Mouse (Mus musculus): ENCODE results near the gene Clip4. TPM values are rescaled to one million over a fixed set of nuclear protein-coding genes. Genes with fewer than 3 reads are reported as not detected.
A peak's percentile ranks its signal among the peaks of the same experiment; 100 is the strongest.
"Not testable (repeated sequence)": the region's sequence is repeated elsewhere in the genome, so short reads cannot be mapped to it uniquely, and the experiment has no call there.

The Clip4 gene
- 13.0 and 15.8 TPM in 2 replicates for total RNA-seq (2021)
- long read RNA-seq, experiment 1, partial matches to known transcripts, result 0 of 10 reads
- long read RNA-seq, experiment 1, other reads (novel, unspliced or antisense), result 10 of 10 reads
- long read RNA-seq, experiment 2, partial matches to known transcripts, result 0 of 9 reads
- long read RNA-seq, experiment 2, other reads (novel, unspliced or antisense), result 8 of 9 reads

GRCm38 (mm10) chr17:71768173-71768572 is at the start of gene Clip4:
Gene Clip4, plus strand, starts transcription at chr17:71768473.
- DNase-seq, result not testable (repeated sequence)

- DNase-seq, result no peak
These were observed 47.8 kb upstream of the Clip4 start for GRCm38 (mm10) chr17:71720434-71720833.

DNA sequence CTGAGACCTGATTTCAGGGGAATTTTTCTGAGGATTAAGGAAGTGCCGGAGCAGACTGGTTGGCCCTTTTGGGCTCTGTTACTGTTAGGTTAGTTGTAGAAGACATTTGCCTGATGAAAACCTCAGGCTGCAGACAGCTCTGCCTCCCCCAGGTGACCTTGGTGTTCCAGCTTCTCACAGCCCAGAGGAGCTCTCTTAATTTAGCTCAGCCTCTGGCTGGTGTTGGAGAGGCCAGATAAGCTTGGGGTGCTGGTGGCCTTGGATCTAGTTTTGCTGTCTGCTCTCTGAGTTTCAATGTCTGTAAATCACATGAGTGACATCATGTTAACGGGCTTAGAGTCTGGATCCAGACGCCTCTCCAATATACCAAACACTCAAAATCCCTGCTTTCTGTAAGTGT is 47.3 kb upstream of the Clip4 start:
- DNase-seq, result peak; percentile 51

DNA sequence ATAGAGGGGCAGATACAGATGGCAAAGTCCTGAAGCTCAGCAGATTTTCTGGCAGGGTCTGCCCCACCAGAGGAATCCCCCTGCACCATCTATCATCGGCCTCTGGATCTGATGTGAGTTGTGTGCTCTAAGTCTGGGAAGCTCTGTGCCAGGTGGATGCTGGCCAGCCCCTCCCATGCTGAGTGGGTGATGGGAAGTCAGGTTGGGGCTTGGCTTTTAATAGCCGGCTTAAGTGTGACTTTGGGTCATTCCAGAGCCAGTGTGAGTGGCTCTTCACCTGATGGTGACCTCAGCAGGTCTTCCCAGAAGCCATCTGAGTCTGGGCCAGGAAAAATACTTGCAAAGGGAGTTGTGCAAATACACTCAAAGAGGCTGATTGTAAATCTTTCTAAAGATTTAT is 37.6 kb upstream of the Clip4 start:
- DNase-seq, result no peak

GRCm38 (mm10) chr17:71736442-71736841 is 31.8 kb upstream of the Clip4 start:
- DNase-seq, result no peak

DNA sequence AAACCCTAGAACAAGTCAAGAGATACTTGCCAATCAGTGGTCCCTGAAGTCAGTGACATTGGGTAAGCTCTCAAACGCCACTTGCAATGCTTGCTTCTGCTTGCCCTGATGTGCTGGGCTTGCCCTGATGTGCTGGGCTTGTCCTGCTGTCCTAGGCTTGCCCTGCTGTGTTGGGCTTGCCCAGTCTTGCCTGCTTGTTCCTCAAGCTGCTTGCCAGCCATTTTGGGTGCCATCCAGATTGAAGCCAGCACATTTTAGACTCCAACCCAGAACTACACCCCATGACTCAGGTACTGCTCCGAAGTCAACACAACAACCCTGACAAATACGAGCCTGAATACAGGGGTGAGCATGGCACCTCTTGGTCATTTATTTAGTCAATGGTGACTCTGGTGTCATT is 26.1 kb upstream of the Clip4 start:
- no peak for DNase-seq

GRCm38 (mm10) chr17:71742935-71743334 is 25.3 kb upstream of the Clip4 start:
- no peak for DNase-seq

GRCm38 (mm10) chr17:71746114-71746513 is 22.2 kb upstream of the Clip4 start:
- DNase-seq, result no peak

DNA sequence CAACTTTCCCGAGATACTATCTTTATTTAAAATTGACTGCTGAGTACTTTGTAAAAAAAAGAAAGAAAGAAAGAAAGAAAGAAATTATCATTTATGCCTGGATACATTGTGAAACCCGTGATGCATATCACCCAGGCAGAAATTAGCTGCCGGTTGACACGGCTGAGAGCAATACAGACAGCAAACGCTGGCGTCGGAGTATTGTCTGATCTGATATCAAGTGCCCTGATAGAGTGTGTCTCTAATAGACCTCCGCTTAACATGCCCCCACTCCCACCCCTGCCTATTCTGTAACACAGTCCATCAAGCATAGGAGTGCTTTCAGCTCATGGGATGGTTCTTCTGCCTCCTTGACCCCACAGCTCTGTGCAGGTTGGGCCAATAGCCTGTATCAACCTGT is 20.7 kb upstream of the Clip4 start:
- no peak for DNase-seq

GRCm38 (mm10) chr17:71749616-71750168 is 18.6 kb upstream of the Clip4 start:
- DNase-seq, result no peak

DNA sequence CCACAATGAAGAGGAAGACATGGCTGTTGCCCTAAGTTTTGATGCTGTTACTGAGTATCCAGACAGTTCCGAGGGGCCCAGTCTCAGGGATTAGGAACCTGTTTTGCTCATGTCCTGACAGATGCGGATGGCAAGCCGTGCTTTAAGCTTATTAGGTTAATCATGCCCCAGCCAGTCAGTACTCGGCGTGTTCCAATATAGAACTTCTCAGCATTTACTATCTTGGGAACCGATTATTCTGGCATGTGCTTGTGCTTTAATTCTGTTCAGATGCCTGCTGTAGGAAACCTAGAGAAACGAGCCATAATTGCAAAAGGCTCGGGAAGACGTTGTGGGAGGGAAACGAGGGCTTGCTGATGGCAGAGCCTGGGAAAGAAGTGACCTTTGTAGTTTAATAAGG is 15.4 kb upstream of the Clip4 start, which contains the start of gene Pcare:
Pcare (minus strand) TSS at position 64 of the 400 bp plus-strand sequence.
- no peak for DNase-seq

GRCm38 (mm10) chr17:71760536-71760935 is 7.7 kb upstream of the Clip4 start:
- DNase-seq, result no peak

DNA sequence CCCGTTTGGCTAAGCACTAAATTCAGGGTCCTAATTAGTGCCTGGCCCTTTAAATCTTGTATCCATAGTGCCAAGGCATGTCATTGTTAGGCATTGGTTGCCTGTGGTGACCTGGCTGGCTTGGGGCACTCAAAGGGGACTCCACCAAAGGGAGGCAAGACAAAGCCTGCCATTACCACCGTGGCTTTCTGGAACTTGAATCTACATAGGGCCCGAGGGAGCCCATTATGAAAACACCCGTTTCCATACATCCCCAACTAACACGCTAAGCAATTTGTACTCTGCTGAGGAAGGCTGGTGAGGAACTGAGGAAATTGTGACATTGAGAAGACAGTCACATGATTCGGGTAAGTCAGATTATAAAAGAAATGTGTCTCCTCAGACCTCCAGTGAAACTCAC is 1.3 kb downstream of the Clip4 start:
- DNase-seq, result no peak

GRCm38 (mm10) chr17:71770696-71771095 is 2.4 kb downstream of the Clip4 start:
- no peak for DNase-seq

DNA sequence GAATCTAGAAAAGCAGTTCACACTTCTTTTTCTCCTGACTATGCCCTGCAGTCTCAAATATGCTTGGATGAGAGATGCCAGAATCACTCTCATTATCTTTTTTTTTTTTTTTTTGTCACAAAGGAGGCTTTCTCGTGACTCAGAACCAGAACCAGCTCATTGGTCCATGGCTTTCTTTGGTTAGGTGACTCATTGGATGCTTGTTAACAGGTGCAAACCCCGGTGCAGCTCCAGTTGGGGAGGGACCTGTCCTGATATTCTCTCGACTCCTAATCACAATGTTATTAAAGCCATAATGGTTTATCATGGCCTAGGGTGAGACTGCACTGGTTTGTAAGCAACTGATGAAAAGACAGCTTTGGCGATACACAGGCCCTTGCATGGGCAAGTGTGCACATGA is 5.9 kb downstream of the Clip4 start:
- no peak for DNase-seq

- DNase-seq, result no peak
These were observed 7.0 kb downstream of the Clip4 start for GRCm38 (mm10) chr17:71775279-71775678.

GRCm38 (mm10) chr17:71778696-71779095 is 10.4 kb downstream of the Clip4 start:
- no peak for DNase-seq

DNA sequence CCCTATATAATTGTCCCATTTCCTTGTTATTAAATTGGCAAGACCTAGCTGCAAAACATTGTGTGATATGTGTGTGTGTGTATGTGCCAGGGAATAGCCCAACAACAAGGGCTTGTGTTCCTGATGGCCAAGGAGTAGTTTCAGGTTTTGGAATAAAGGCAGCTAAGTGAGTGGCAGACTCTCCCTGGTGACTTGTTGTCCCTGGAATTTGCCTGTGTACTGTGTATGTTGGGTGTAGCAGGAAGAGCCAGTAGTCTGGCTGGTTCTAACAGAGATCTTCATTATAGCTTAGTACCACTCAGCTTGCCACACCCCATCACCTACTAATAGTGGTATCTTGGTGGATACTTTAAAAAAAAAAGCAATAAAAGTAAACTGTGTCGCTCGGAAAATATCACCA is 12.2 kb downstream of the Clip4 start:
- no peak for DNase-seq

- DNase-seq, result no peak
These were observed 12.7 kb downstream of the Clip4 start for GRCm38 (mm10) chr17:71780945-71781344.

- peak; percentile 34 for DNase-seq
These were observed 14.0 kb downstream of the Clip4 start for GRCm38 (mm10) chr17:71782242-71782698.

- DNase-seq, result peak; percentile 50
These were observed 14.6 kb downstream of the Clip4 start for GRCm38 (mm10) chr17:71782699-71783365.

- DNase-seq, result peak; percentile 9
These were observed 15.1 kb downstream of the Clip4 start for GRCm38 (mm10) chr17:71783366-71783735.

- no peak for DNase-seq
These were observed 18.2 kb downstream of the Clip4 start for GRCm38 (mm10) chr17:71786456-71786855.

DNA sequence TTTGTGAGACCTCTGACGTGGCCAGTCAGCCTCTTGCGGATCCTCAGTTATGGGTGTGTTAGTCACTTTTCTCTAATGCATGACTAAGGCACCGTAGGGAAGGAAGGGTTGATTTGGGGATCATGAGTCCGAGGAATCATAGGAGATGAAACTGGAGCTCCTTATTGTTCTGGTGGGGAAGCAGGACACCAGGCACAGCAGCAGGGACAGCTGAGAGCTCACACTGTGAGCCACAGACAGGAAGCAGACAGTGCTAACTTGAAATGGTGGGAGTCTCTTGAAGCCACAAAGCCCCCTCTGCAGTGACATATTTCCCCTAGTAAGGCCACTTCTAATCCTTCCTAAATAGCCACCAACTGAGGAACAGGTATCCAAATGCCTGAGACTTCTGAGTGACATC is 22.8 kb downstream of the Clip4 start:
- no peak for DNase-seq
